Mouse (Mus musculus): ENCODE results near the gene Mrpl54. TPM values are rescaled to one million over a fixed set of nuclear protein-coding genes. Genes with fewer than 3 reads are reported as not detected.

Mrpl54 gene
- polyA plus RNA-seq, 1 experiment from 2014 or later = 97.3 TPM

- H3K9me3 ChIP-seq = no peaks in the 10 kb centered on the region
- H3K36me3 ChIP-seq = peaks cover 23% of the 10 kb centered on the region
- peak overlapping the region; percentile 35; the same call in 1 of the 2 replicates for H3K27ac ChIP-seq (replicated peaks)
- H3K9ac ChIP-seq (replicated peaks) = 0 out of 2 replicates have a peak overlapping the region, but pooled peaks have one; percentile 1
- WGBS = 60% methylated on average over 14 of the region's 14 CpGs
- H3K27me3 ChIP-seq = no peaks in the 10 kb centered on the region
- H3K4me1 ChIP-seq = peaks cover 17% of the 10 kb centered on the region
- ATAC-seq (replicated peaks) = no peak
- 0 out of 2 replicates have a peak overlapping the region, but pooled peaks have one; percentile 1 for H3K4me3 ChIP-seq
- no peak overlapping the region for H3K4me2 ChIP-seq (replicated peaks)
These were observed 36.1 kb upstream of the Mrpl54 start for GRCm38 (mm10) chr10:81302781-81303218.

GRCm38 (mm10) chr10:81302288-81302687 is 35.6 kb upstream of the Mrpl54 start:
- peaks cover 17% of the 10 kb centered on the region for H3K4me1 ChIP-seq
- peak overlapping the region; percentile 35; the same call in 1 of the 2 replicates for H3K27ac ChIP-seq (replicated peaks)
- ATAC-seq (replicated peaks) = no peak
- 0 out of 2 replicates have a peak overlapping the region, but pooled peaks have one; percentile 1 for H3K9ac ChIP-seq (replicated peaks)
- WGBS = 69% methylated on average over 4 of the region's 4 CpGs
- no peaks in the 10 kb centered on the region for H3K9me3 ChIP-seq
- no peak overlapping the region for H3K4me3 ChIP-seq
- H3K4me2 ChIP-seq (replicated peaks) = no peak overlapping the region
- H3K36me3 ChIP-seq = peaks cover 17% of the 10 kb centered on the region
- no peaks in the 10 kb centered on the region for H3K27me3 ChIP-seq

GRCm38 (mm10) chr10:81301321-81301720 is 34.6 kb upstream of the Mrpl54 start:
- ATAC-seq (replicated peaks) = no peak
- H3K36me3 ChIP-seq = peaks cover 8% of the 10 kb centered on the region
- no peaks in the 10 kb centered on the region for H3K27me3 ChIP-seq
- no peak overlapping the region for H3K4me3 ChIP-seq
- no peak overlapping the region for H3K9ac ChIP-seq (replicated peaks)
- H3K4me2 ChIP-seq (replicated peaks) = no peak overlapping the region
- no peaks in the 10 kb centered on the region for H3K9me3 ChIP-seq
- no peak overlapping the region for H3K27ac ChIP-seq (replicated peaks)
- 84% methylated on average over 9 of the region's 9 CpGs for WGBS
- peaks cover 22% of the 10 kb centered on the region for H3K4me1 ChIP-seq

GRCm38 (mm10) chr10:81300352-81300907 is 33.7 kb upstream of the Mrpl54 start:
- no peak overlapping the region for H3K4me3 ChIP-seq
- no peaks in the 10 kb centered on the region for H3K36me3 ChIP-seq
- no peaks in the 10 kb centered on the region for H3K9me3 ChIP-seq
- H3K27ac ChIP-seq (replicated peaks) = no peak overlapping the region
- no peak overlapping the region for H3K9ac ChIP-seq (replicated peaks)
- peaks cover 31% of the 10 kb centered on the region for H3K4me1 ChIP-seq
- H3K27me3 ChIP-seq = no peaks in the 10 kb centered on the region
- 81% methylated on average over 9 of the region's 9 CpGs for WGBS
- no peak overlapping the region for H3K4me2 ChIP-seq (replicated peaks)
- ATAC-seq (replicated peaks) = no peak

GRCm38 (mm10) chr10:81299585-81300351 is 33.0 kb upstream of the Mrpl54 start:
- Histone ChIP-seq H3K9me3 (no peaks in the 10 kb centered on the region), H3K36me3 (no peaks in the 10 kb centered on the region), H3K4me1 (peaks cover 37% of the 10 kb centered on the region), H3K27me3 (no peaks in the 10 kb centered on the region), H3K27ac (replicated peaks) (no peak overlapping the region), H3K4me2 (replicated peaks) (no peak overlapping the region), H3K9ac (replicated peaks) (no peak overlapping the region), H3K4me3 (no peak overlapping the region)
- 93% methylated on average over 14 of the region's 14 CpGs for WGBS
- no peak for ATAC-seq (replicated peaks)

- no peak for ATAC-seq (replicated peaks)
- Histone ChIP-seq H3K4me1 (peaks cover 49% of the 10 kb centered on the region), H3K27me3 (no peaks in the 10 kb centered on the region), H3K9me3 (no peaks in the 10 kb centered on the region), H3K4me3 (no peak overlapping the region), H3K4me2 (replicated peaks) (no peak overlapping the region), H3K36me3 (no peaks in the 10 kb centered on the region), H3K27ac (replicated peaks) (no peak overlapping the region), H3K9ac (replicated peaks) (no peak overlapping the region)
- 96% methylated on average over 17 of the region's 17 CpGs for WGBS
These were observed 31.8 kb upstream of the Mrpl54 start for GRCm38 (mm10) chr10:81298369-81299100.

GRCm38 (mm10) chr10:81297845-81298244 is 31.1 kb upstream of the Mrpl54 start:
- Histone ChIP-seq H3K4me3 (no peak overlapping the region), H3K27ac (replicated peaks) (no peak overlapping the region), H3K36me3 (no peaks in the 10 kb centered on the region), H3K27me3 (no peaks in the 10 kb centered on the region), H3K9me3 (no peaks in the 10 kb centered on the region), H3K4me2 (replicated peaks) (no peak overlapping the region), H3K9ac (replicated peaks) (no peak overlapping the region), H3K4me1 (peaks cover 42% of the 10 kb centered on the region)
- no peak for ATAC-seq (replicated peaks)
- WGBS = 88% methylated on average over 10 of the region's 10 CpGs

- Histone ChIP-seq H3K4me2 (replicated peaks) (no peak overlapping the region), H3K4me1 (peaks cover 36% of the 10 kb centered on the region), H3K9ac (replicated peaks) (no peak overlapping the region), H3K27me3 (no peaks in the 10 kb centered on the region), H3K27ac (replicated peaks) (no peak overlapping the region), H3K4me3 (no peak overlapping the region), H3K36me3 (no peaks in the 10 kb centered on the region), H3K9me3 (no peaks in the 10 kb centered on the region)
- ATAC-seq (replicated peaks) = no peak
- 86% methylated on average over 6 of the region's 6 CpGs for WGBS
These were observed 30.5 kb upstream of the Mrpl54 start for GRCm38 (mm10) chr10:81297246-81297645.

GRCm38 (mm10) chr10:81295185-81295584 is 28.5 kb upstream of the Mrpl54 start:
- Histone ChIP-seq H3K4me2 (replicated peaks) (0 out of 2 replicates have a peak overlapping the region, but pooled peaks have one; percentile 74), H3K4me1 (peaks cover 44% of the 10 kb centered on the region), H3K27ac (replicated peaks) (no peak overlapping the region), H3K27me3 (no peaks in the 10 kb centered on the region; the same call in 1 of the 2 replicates), H3K36me3 (no peaks in the 10 kb centered on the region), H3K9me3 (no peaks in the 10 kb centered on the region), H3K9ac (replicated peaks) (no peak overlapping the region), H3K4me3 (no peak overlapping the region)
- no peak for ATAC-seq (replicated peaks)
- WGBS = 91% methylated on average over 6 of the region's 6 CpGs

- H3K4me3 ChIP-seq = peak overlapping the region; percentile 97
- no peaks in the 10 kb centered on the region; the same call in 1 of the 2 replicates for H3K27me3 ChIP-seq
- H3K4me1 ChIP-seq = peaks cover 45% of the 10 kb centered on the region
- peak overlapping the region; percentile 74 for H3K4me2 ChIP-seq (replicated peaks)
- ATAC-seq (replicated peaks) = no peak
- no peaks in the 10 kb centered on the region for H3K36me3 ChIP-seq
- WGBS = 71% methylated on average over 8 of the region's 8 CpGs
- H3K27ac ChIP-seq (replicated peaks) = no peak overlapping the region
- no peaks in the 10 kb centered on the region for H3K9me3 ChIP-seq
- H3K9ac ChIP-seq (replicated peaks) = peak overlapping the region; percentile 95
These were observed 27.7 kb upstream of the Mrpl54 start for GRCm38 (mm10) chr10:81294442-81294841.

- peak overlapping the region; percentile 95 for H3K27ac ChIP-seq (replicated peaks)
- H3K9me3 ChIP-seq = no peaks in the 10 kb centered on the region
- H3K4me1 ChIP-seq = peaks cover 47% of the 10 kb centered on the region
- peak overlapping the region; percentile 97 for H3K4me3 ChIP-seq
- peak overlapping the region; percentile 95 for H3K9ac ChIP-seq (replicated peaks)
- ATAC-seq (replicated peaks) = peak; percentile 24
- WGBS = 3% methylated on average over 25 of the region's 25 CpGs
- no peaks in the 10 kb centered on the region for H3K36me3 ChIP-seq
- no peaks in the 10 kb centered on the region; the same call in 1 of the 2 replicates for H3K27me3 ChIP-seq
- peak overlapping the region; percentile 74 for H3K4me2 ChIP-seq (replicated peaks)
These were observed 26.7 kb upstream of the Mrpl54 start for GRCm38 (mm10) chr10:81293334-81294030.
